In genomic region chr19:47902316-47903201, GRCm38 (mm10) we compare ENCODE assay signal across 10 mouse cellular contexts. TPM values are rescaled to one million over a fixed set of nuclear protein-coding genes. Genes with fewer than 3 reads are reported as not detected.
DNase-seq lines count a peak whose midpoint lies in the region; ATAC-seq and TF ChIP-seq lines count a peak whose summit lies in the region.
"Had no signal": no experiment of that assay in that cellular context is flagged by ENCODE, and none has a peak within 500 bp of the region (broad histone marks: within the 10 kb centered on the region; RNA-seq: fewer than 3 reads in every experiment).

No protein-coding gene starts in this region.

- no peak overlapping the region for H3K4me3 ChIP-seq in heart, adult 2 months
- no peak overlapping the region for H3K4me3 ChIP-seq in kidney, embryonic 16.5 days (ENCODE audit: low read length)
- H3K4me3 ChIP-seq: liver, embryonic 12.5 days; stomach, embryonic 15.5 days had no signal

- WGBS in heart, adult 2 months, result 39% methylated on average over 13 of the region's 13 CpGs
- 49% methylated on average over 13 of the region's 13 CpGs for WGBS in kidney, embryonic 16.5 days

- H3K36me3 ChIP-seq in heart, adult 2 months (ENCODE audit: control insufficient read depth, insufficient read depth, low read length), result no peaks in the 10 kb centered on the region
- H3K36me3 ChIP-seq in kidney, embryonic 16.5 days (ENCODE audit: insufficient read depth, low read length), result peaks cover 2% of the 10 kb centered on the region

- no peaks in the 10 kb centered on the region for H3K79me2 ChIP-seq in heart, adult 2 months (replicated peaks; ENCODE audit: control insufficient read depth, insufficient read depth, low read length)

- no peak for TF ChIP-seq EP300 in heart, adult 2 months (IDR thresholded peaks at IDR 0.05; ENCODE audit: insufficient read depth, low read depth, low read length)

- H3K9me3 ChIP-seq in kidney, embryonic 16.5 days (ENCODE audit: low read length), result no peaks in the 10 kb centered on the region
- H3K9me3 ChIP-seq: liver, embryonic 12.5 days; stomach, embryonic 15.5 days had no signal

- no peak overlapping the region for H3K9ac ChIP-seq in heart, adult 2 months (ENCODE audit: low read depth, low read length)
- no peak overlapping the region for H3K9ac ChIP-seq in kidney, embryonic 16.5 days (replicated peaks; ENCODE audit: low read length)
- H3K9ac ChIP-seq: liver, embryonic 12.5 days; stomach, embryonic 15.5 days had no signal

- intact Hi-C loops in heart, adult 2 months (cut with DNase I), result no loop called here

- ATAC-seq in kidney, embryonic 16.5 days (ENCODE audit: low FRiP score, low TSS enrichment), result peak; percentile 21
- ATAC-seq: liver, embryonic 12.5 days had no signal

- DNase-seq in adrenal gland, adult 2 months, result peak; percentile 65
- DNase-seq in adrenal gland, postnatal 25 days, result no peak
- DNase-seq in 3T3-L1 (ENCODE audit: low read depth, low spot score), result peak; percentile 79
- DNase-seq in heart, adult 2 months, result peak in 1 of 2 experiments; percentile 48
- DNase-seq in urinary bladder, adult 2 months (ENCODE audit: low spot score), result no peak
- no peak for DNase-seq in left cerebral cortex, adult 11 months (ENCODE audit: low spot score)
- no peak for DNase-seq in layer of hippocampus, adult 9-11 months

- peaks cover 18% of the 10 kb centered on the region for H3K4me1 ChIP-seq in heart, adult 2 months (ENCODE audit: control insufficient read depth, insufficient read depth, low read length)
- H3K4me1 ChIP-seq in kidney, embryonic 16.5 days (ENCODE audit: insufficient read depth, low read length), result peaks cover 36% of the 10 kb centered on the region

- no peak for TF ChIP-seq CTCF in heart, adult 2 months (IDR thresholded peaks at IDR 0.05)

- TF ChIP-seq POLR2A in heart, adult 2 months (IDR thresholded peaks at IDR 0.05; ENCODE audit: insufficient read depth, low read depth, low read length), result no peak

- no peaks in the 10 kb centered on the region for H3K27me3 ChIP-seq in heart, adult 2 months (ENCODE audit: control insufficient read depth, insufficient read depth, low read length)
- H3K27me3 ChIP-seq in kidney, embryonic 16.5 days (ENCODE audit: insufficient read depth, low read length), result no peaks in the 10 kb centered on the region
- H3K27me3 ChIP-seq: liver, embryonic 12.5 days; stomach, embryonic 15.5 days had no signal

- H3K4me2 ChIP-seq in kidney, embryonic 16.5 days (replicated peaks; ENCODE audit: low read depth, low read length), result no peak overlapping the region
- H3K4me2 ChIP-seq: liver, embryonic 12.5 days; stomach, embryonic 15.5 days had no signal

- H3K27ac ChIP-seq in heart, adult 2 months, result peak overlapping the region; percentile 45
- H3K27ac ChIP-seq in kidney, embryonic 16.5 days (ENCODE audit: low read length), result peak overlapping the region; percentile 77
- H3K27ac ChIP-seq: liver, embryonic 12.5 days; stomach, embryonic 15.5 days had no signal

RNA-seq across cellular contexts. Expression of gene Cfap43, which starts 16.5 kb away (rescaled TPM):
- not detected for total RNA-seq in adrenal gland, adult 2 months (2021)
- polyA plus RNA-seq in adrenal gland, adult 2 months (2012; rRNA removed), result 0.06 TPM in 1 of 2 replicates, not detected in the other
- total RNA-seq in adrenal gland, postnatal 25 days (2021), result not detected in 2 replicates
- not detected for total RNA-seq in heart, adult 2 months (2021)
- polyA plus RNA-seq in heart, adult 2 months (2012; rRNA removed), result 0.26 and 0.86 TPM in 2 replicates
- polyA plus RNA-seq in kidney, embryonic 16.5 days (2015; fragmentation: Nextera tagmentation; extraction: Ambion mirVana), result 0.04 and 0.05 TPM in 2 replicates
- polyA plus RNA-seq in urinary bladder, adult 2 months (2012; rRNA removed), result 0.21 and 0.66 TPM in 2 replicates

RNA-seq across cellular contexts. Expression of gene Itprip, which starts 16.5 kb away (rescaled TPM):
- 10 to 100 TPM; 18.5 to 19.0 TPM for total RNA-seq in adrenal gland, adult 2 months (2021)
- 9.8 and 12.8 TPM in 2 replicates for polyA plus RNA-seq in adrenal gland, adult 2 months (2012; rRNA removed)
- 11.8 and 17.0 TPM in 2 replicates for total RNA-seq in adrenal gland, postnatal 25 days (2021)
- total RNA-seq in heart, adult 2 months (2021), result 10 to 100 TPM in 1 of 2 experiments, 1 to 10 TPM in 1; 8.5 to 11.7 TPM
- 8.1 and 8.6 TPM in 2 replicates for polyA plus RNA-seq in heart, adult 2 months (2012; rRNA removed)
- 20.5 and 21.0 TPM in 2 replicates for polyA plus RNA-seq in kidney, embryonic 16.5 days (2015; fragmentation: Nextera tagmentation; extraction: Ambion mirVana)
- 6.3 and 7.8 TPM in 2 replicates for polyA plus RNA-seq in urinary bladder, adult 2 months (2012; rRNA removed)

RNA-seq across cellular contexts. Expression of gene Cfap58, which starts 34.9 kb away (rescaled TPM):
- total RNA-seq in adrenal gland, adult 2 months (2021), result not detected
- polyA plus RNA-seq in adrenal gland, adult 2 months (2012; rRNA removed), result not detected in 2 replicates
- total RNA-seq in adrenal gland, postnatal 25 days (2021), result not detected in 2 replicates
- total RNA-seq in heart, adult 2 months (2021), result 1 to 10 TPM; 1.9 to 2.1 TPM
- polyA plus RNA-seq in heart, adult 2 months (2012; rRNA removed), result 0.02 TPM in 1 of 2 replicates, not detected in the other
- polyA plus RNA-seq in kidney, embryonic 16.5 days (2015; fragmentation: Nextera tagmentation; extraction: Ambion mirVana), result 0.06 TPM in 2 replicates
- not detected in 2 replicates for polyA plus RNA-seq in urinary bladder, adult 2 months (2012; rRNA removed)
- polyA plus RNA-seq: liver, embryonic 12.5 days; stomach, embryonic 15.5 days had no signal

RNA-seq across cellular contexts. Expression of gene Gsto2, which starts 37.2 kb away (rescaled TPM):
- 1 to 10 TPM; 2.1 to 3.2 TPM for total RNA-seq in adrenal gland, adult 2 months (2021)
- polyA plus RNA-seq in adrenal gland, adult 2 months (2012; rRNA removed), result 0.37 and 0.61 TPM in 2 replicates
- total RNA-seq in adrenal gland, postnatal 25 days (2021), result 1.4 and 2.9 TPM in 2 replicates
- 1 to 10 TPM; 2.6 to 2.7 TPM for total RNA-seq in heart, adult 2 months (2021)
- polyA plus RNA-seq in heart, adult 2 months (2012; rRNA removed), result 1.4 and 1.6 TPM in 2 replicates
- polyA plus RNA-seq in kidney, embryonic 16.5 days (2015; fragmentation: Nextera tagmentation; extraction: Ambion mirVana), result 1.1 and 1.4 TPM in 2 replicates
- polyA plus RNA-seq in urinary bladder, adult 2 months (2012; rRNA removed), result 4.9 and 7.3 TPM in 2 replicates

RNA-seq across cellular contexts. Expression of gene Gsto1, which starts 47.8 kb away (rescaled TPM):
- 100 to 1,000 TPM; 111 to 151 TPM for total RNA-seq in adrenal gland, adult 2 months (2021)
- polyA plus RNA-seq in adrenal gland, adult 2 months (2012; rRNA removed), result 64.5 and 72.3 TPM in 2 replicates
- total RNA-seq in adrenal gland, postnatal 25 days (2021), result 143 and 204 TPM in 2 replicates
- 100 to 1,000 TPM; 148 to 191 TPM for total RNA-seq in heart, adult 2 months (2021)
- 152 and 158 TPM in 2 replicates for polyA plus RNA-seq in heart, adult 2 months (2012; rRNA removed)
- 130 and 134 TPM in 2 replicates for polyA plus RNA-seq in kidney, embryonic 16.5 days (2015; fragmentation: Nextera tagmentation; extraction: Ambion mirVana)
- 478 and 508 TPM in 2 replicates for polyA plus RNA-seq in urinary bladder, adult 2 months (2012; rRNA removed)

Comparison
In these comparisons a context has a peak if more than half of its experiments do, and no peak if none do; other contexts are left out.
1. DNase-seq: peak in adrenal gland, adult 2 months (single experiment) and 3T3-L1 (single experiment); none in adrenal gland, postnatal 25 days (single experiment), urinary bladder, adult 2 months (single experiment), left cerebral cortex, adult 11 months (single experiment) and layer of hippocampus, adult 9-11 months (single experiment).